Mouse (Mus musculus): Measurements from ENCODE around the gene Ephb3. TPM values are rescaled to one million over a fixed set of nuclear protein-coding genes. Genes with fewer than 3 reads are reported as not detected.
A peak's percentile ranks its signal among the peaks of the same experiment; 100 is the strongest.

The Ephb3 gene
- polyA plus RNA-seq, 1 experiment from 2014 or later: 17.6 TPM

GRCm38 (mm10) chr16:21184697-21185096 lies 19.9 kb upstream of the Ephb3 start:
- Histone ChIP-seq H3K4me3 (ENCODE audit: low read depth, low read length) (no peak overlapping the region), H3K36me3 (ENCODE audit: control insufficient read depth, insufficient read depth, low read length) (no peaks in the 10 kb centered on the region), H3K4me1 (replicated peaks; ENCODE audit: control insufficient read depth, insufficient read depth, low read length) (no peaks in the 10 kb centered on the region), H3K9me3 (ENCODE audit: control insufficient read depth, low read length) (no peaks in the 10 kb centered on the region), H3K4me2 (ENCODE audit: low read length) (no peak overlapping the region), H3K27ac (ENCODE audit: low read depth) (no peak overlapping the region), H3K9ac (ENCODE audit: low read length) (no peak overlapping the region), H3K27me3 (replicated peaks; ENCODE audit: control insufficient read depth, insufficient read depth, low read length) (no peaks in the 10 kb centered on the region)
- no peak for DNase-seq (ENCODE audit: low spot score)
- ATAC-seq (replicated peaks; ENCODE audit: low FRiP score, low TSS enrichment, low read depth): no peak

- no peak for DNase-seq (ENCODE audit: low spot score)
Observed at GRCm38 (mm10) chr16:21187568-21187967, 17.0 kb upstream of the Ephb3 start.

DNA sequence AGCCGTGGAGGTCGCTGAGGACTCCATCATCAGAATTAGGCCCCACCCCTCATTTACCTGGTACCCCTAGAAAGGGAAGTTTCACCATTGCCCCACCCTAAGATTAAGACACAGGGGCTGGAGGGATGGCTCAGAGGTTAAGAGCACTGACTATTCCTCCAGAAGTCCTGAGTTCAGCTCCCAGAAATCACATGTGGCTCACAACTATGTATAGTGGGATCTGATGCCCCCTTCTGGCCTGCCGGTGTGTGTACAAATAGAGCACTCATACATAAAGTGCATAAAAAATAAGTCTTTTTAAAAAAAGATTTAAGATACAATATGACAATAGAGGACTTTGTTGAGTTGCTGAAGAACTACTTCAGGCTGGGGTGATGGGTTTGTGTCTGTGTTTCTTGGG lies 16.2 kb upstream of the Ephb3 start:
- no peak for ATAC-seq (replicated peaks; ENCODE audit: low FRiP score, low TSS enrichment, low read depth)
- 70% methylated on average over 3 of the region's 3 CpGs for WGBS
- H3K9ac ChIP-seq (ENCODE audit: low read length): no peak overlapping the region

More at GRCm38 (mm10) chr16:21187568-21187967, 17.0 kb upstream of the Ephb3 start:
- no peak overlapping the region for H3K4me3 ChIP-seq (ENCODE audit: low read depth, low read length)
- no peaks in the 10 kb centered on the region for H3K27me3 ChIP-seq (replicated peaks; ENCODE audit: control insufficient read depth, insufficient read depth, low read length)
- ATAC-seq (replicated peaks; ENCODE audit: low FRiP score, low TSS enrichment, low read depth): no peak
- no peak overlapping the region for H3K9ac ChIP-seq (ENCODE audit: low read length)
- no peaks in the 10 kb centered on the region for H3K9me3 ChIP-seq (ENCODE audit: control insufficient read depth, low read length)
- H3K4me1 ChIP-seq (replicated peaks; ENCODE audit: control insufficient read depth, insufficient read depth, low read length): no peaks in the 10 kb centered on the region
- no peak overlapping the region for H3K4me2 ChIP-seq (ENCODE audit: low read length)
- 48% methylated on average over 7 of the region's 7 CpGs for WGBS
- no peaks in the 10 kb centered on the region for H3K36me3 ChIP-seq (ENCODE audit: control insufficient read depth, insufficient read depth, low read length)
- no peak overlapping the region for H3K27ac ChIP-seq (ENCODE audit: low read depth)

DNA sequence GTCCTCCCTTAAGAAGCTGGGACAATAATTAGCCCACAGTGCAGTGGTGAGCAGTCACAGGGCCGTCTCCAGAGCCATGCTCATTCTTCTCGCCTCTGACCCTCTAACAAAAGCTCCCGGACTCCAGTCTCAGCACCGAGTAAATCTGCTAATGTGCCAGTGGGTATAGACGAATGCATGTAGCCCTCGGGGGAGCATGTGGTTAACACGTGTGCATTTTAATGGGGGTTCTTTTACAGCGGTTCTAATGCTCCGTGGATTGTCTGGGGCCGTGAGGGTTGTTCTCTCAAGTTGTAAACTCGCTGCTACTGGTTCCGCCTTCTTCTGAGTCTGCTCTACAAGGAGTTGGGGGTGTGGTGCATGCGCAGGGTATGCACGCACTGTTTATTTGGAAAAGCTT lies 13.0 kb upstream of the Ephb3 start:
- H3K9ac ChIP-seq (ENCODE audit: low read length): no peak overlapping the region
- no peaks in the 10 kb centered on the region for H3K9me3 ChIP-seq (ENCODE audit: control insufficient read depth, low read length)
- H3K4me1 ChIP-seq (replicated peaks; ENCODE audit: control insufficient read depth, insufficient read depth, low read length): no peaks in the 10 kb centered on the region
- no peaks in the 10 kb centered on the region for H3K36me3 ChIP-seq (ENCODE audit: control insufficient read depth, insufficient read depth, low read length)
- WGBS: 73% methylated on average over 14 of the region's 14 CpGs
- H3K4me3 ChIP-seq (ENCODE audit: low read depth, low read length): no peak overlapping the region
- no peak overlapping the region for H3K27ac ChIP-seq (ENCODE audit: low read depth)
- DNase-seq (ENCODE audit: low spot score) (no peak), ATAC-seq (replicated peaks; ENCODE audit: low FRiP score, low TSS enrichment, low read depth) (no peak)
- no peak overlapping the region for H3K4me2 ChIP-seq (ENCODE audit: low read length)
- H3K27me3 ChIP-seq (replicated peaks; ENCODE audit: control insufficient read depth, insufficient read depth, low read length): no peaks in the 10 kb centered on the region

More for the DNA sequence above, 16.2 kb upstream of the Ephb3 start:
- no peak for DNase-seq (ENCODE audit: low spot score)
- H3K4me2 ChIP-seq (ENCODE audit: low read length): no peak overlapping the region
- no peaks in the 10 kb centered on the region for H3K4me1 ChIP-seq (replicated peaks; ENCODE audit: control insufficient read depth, insufficient read depth, low read length)
- no peak overlapping the region for H3K27ac ChIP-seq (ENCODE audit: low read depth)
- no peaks in the 10 kb centered on the region for H3K9me3 ChIP-seq (ENCODE audit: control insufficient read depth, low read length)
- H3K36me3 ChIP-seq (ENCODE audit: control insufficient read depth, insufficient read depth, low read length): no peaks in the 10 kb centered on the region
- H3K4me3 ChIP-seq (ENCODE audit: low read depth, low read length): no peak overlapping the region
- no peaks in the 10 kb centered on the region for H3K27me3 ChIP-seq (replicated peaks; ENCODE audit: control insufficient read depth, insufficient read depth, low read length)

GRCm38 (mm10) chr16:21192509-21193354 lies 11.8 kb upstream of the Ephb3 start:
- WGBS: 28% methylated on average over 7 of the region's 7 CpGs
- no peak overlapping the region for H3K4me3 ChIP-seq (ENCODE audit: low read depth, low read length)
- no peaks in the 10 kb centered on the region for H3K9me3 ChIP-seq (ENCODE audit: control insufficient read depth, low read length)
- peak; percentile 61 for ATAC-seq (replicated peaks; ENCODE audit: low FRiP score, low TSS enrichment, low read depth)
- no peaks in the 10 kb centered on the region for H3K36me3 ChIP-seq (ENCODE audit: control insufficient read depth, insufficient read depth, low read length)
- H3K27ac ChIP-seq (ENCODE audit: low read depth): no peak overlapping the region
- no peaks in the 10 kb centered on the region for H3K27me3 ChIP-seq (replicated peaks; ENCODE audit: control insufficient read depth, insufficient read depth, low read length)
- H3K4me1 ChIP-seq (replicated peaks; ENCODE audit: control insufficient read depth, insufficient read depth, low read length): no peaks in the 10 kb centered on the region
- DNase-seq (ENCODE audit: low spot score): peak; percentile 71
- H3K9ac ChIP-seq (ENCODE audit: low read length): no peak overlapping the region
- no peak overlapping the region for H3K4me2 ChIP-seq (ENCODE audit: low read length)

DNA sequence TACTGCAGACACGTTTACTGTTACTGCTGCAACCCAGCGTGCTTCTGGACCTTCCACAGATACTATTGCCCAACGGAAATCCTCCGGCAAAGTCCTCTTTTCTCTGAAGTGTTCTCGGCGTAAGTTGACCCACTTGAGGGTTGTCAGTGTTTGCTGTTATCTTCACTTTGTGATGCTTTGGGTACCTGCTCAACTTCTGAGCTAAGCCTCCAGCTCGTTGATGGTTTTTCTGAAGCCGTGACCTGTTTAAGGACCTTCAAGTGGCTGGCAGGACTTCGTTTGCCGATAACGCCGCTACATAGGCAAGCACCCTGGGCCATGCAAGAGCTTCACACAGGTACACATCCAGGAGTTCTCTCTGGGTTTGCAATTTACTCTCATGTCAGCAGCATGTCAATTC lies 10.4 kb upstream of the Ephb3 start:
- no peaks in the 10 kb centered on the region for H3K36me3 ChIP-seq (ENCODE audit: control insufficient read depth, insufficient read depth, low read length)
- no peak for ATAC-seq (replicated peaks; ENCODE audit: low FRiP score, low TSS enrichment, low read depth)
- WGBS: 84% methylated on average over 12 of the region's 12 CpGs

GRCm38 (mm10) chr16:21195260-21195866 lies 9.2 kb upstream of the Ephb3 start:
- DNase-seq (ENCODE audit: low spot score) (no peak), ATAC-seq (replicated peaks; ENCODE audit: low FRiP score, low TSS enrichment, low read depth) (no peak)
- Histone ChIP-seq H3K27ac (ENCODE audit: low read depth) (no peak overlapping the region), H3K4me3 (ENCODE audit: low read depth, low read length) (no peak overlapping the region), H3K27me3 (replicated peaks; ENCODE audit: control insufficient read depth, insufficient read depth, low read length) (no peaks in the 10 kb centered on the region), H3K4me2 (ENCODE audit: low read length) (no peak overlapping the region), H3K9ac (ENCODE audit: low read length) (no peak overlapping the region), H3K9me3 (ENCODE audit: control insufficient read depth, low read length) (no peaks in the 10 kb centered on the region), H3K4me1 (replicated peaks; ENCODE audit: control insufficient read depth, insufficient read depth, low read length) (no peaks in the 10 kb centered on the region), H3K36me3 (ENCODE audit: control insufficient read depth, insufficient read depth, low read length) (no peaks in the 10 kb centered on the region)
- 76% methylated on average over 8 of the region's 8 CpGs for WGBS

More for the DNA sequence above, 10.4 kb upstream of the Ephb3 start:
- H3K4me2 ChIP-seq (ENCODE audit: low read length): no peak overlapping the region
- H3K9ac ChIP-seq (ENCODE audit: low read length): no peak overlapping the region
- H3K27ac ChIP-seq (ENCODE audit: low read depth): no peak overlapping the region
- H3K9me3 ChIP-seq (ENCODE audit: control insufficient read depth, low read length): no peaks in the 10 kb centered on the region
- no peaks in the 10 kb centered on the region for H3K4me1 ChIP-seq (replicated peaks; ENCODE audit: control insufficient read depth, insufficient read depth, low read length)
- no peak overlapping the region for H3K4me3 ChIP-seq (ENCODE audit: low read depth, low read length)
- no peaks in the 10 kb centered on the region for H3K27me3 ChIP-seq (replicated peaks; ENCODE audit: control insufficient read depth, insufficient read depth, low read length)
- no peak for DNase-seq (ENCODE audit: low spot score)

DNA sequence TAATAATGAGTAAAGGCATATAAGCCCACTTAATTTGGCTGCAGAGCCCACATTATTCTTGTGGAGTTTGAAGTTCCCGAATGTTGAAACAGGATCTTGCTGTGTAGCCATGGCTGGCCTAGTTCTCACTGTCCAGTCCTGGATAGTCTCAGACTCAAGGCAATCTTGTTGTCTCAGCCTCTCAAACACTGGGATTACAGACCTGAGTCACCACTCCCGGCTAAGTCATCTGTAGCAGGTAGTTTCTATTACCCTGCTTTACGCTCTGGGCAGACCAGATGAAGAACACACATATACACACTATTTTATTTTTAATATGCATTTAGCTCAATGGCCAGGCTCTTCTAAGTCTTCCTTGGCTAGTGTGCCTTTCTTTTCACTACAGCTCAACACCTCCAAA lies 8.0 kb upstream of the Ephb3 start:
- Histone ChIP-seq H3K27me3 (replicated peaks; ENCODE audit: control insufficient read depth, insufficient read depth, low read length) (no peaks in the 10 kb centered on the region), H3K4me1 (replicated peaks; ENCODE audit: control insufficient read depth, insufficient read depth, low read length) (no peaks in the 10 kb centered on the region), H3K4me3 (ENCODE audit: low read depth, low read length) (no peak overlapping the region), H3K4me2 (ENCODE audit: low read length) (no peak overlapping the region), H3K27ac (ENCODE audit: low read depth) (no peak overlapping the region), H3K9ac (ENCODE audit: low read length) (no peak overlapping the region), H3K36me3 (ENCODE audit: control insufficient read depth, insufficient read depth, low read length) (no peaks in the 10 kb centered on the region), H3K9me3 (ENCODE audit: control insufficient read depth, low read length) (no peaks in the 10 kb centered on the region)
- no peak for DNase-seq (ENCODE audit: low spot score)
- 85% methylated on average over 3 of the region's 3 CpGs for WGBS
- no peak for ATAC-seq (replicated peaks; ENCODE audit: low FRiP score, low TSS enrichment, low read depth)

- WGBS: 80% methylated on average over 4 of the region's 4 CpGs
- no peak for ATAC-seq (replicated peaks; ENCODE audit: low FRiP score, low TSS enrichment, low read depth)
- Histone ChIP-seq H3K4me3 (ENCODE audit: low read depth, low read length) (no peak overlapping the region), H3K9ac (ENCODE audit: low read length) (no peak overlapping the region), H3K36me3 (ENCODE audit: control insufficient read depth, insufficient read depth, low read length) (no peaks in the 10 kb centered on the region), H3K27me3 (replicated peaks; ENCODE audit: control insufficient read depth, insufficient read depth, low read length) (no peaks in the 10 kb centered on the region), H3K4me2 (ENCODE audit: low read length) (no peak overlapping the region), H3K9me3 (ENCODE audit: control insufficient read depth, low read length) (no peaks in the 10 kb centered on the region), H3K4me1 (replicated peaks; ENCODE audit: control insufficient read depth, insufficient read depth, low read length) (no peaks in the 10 kb centered on the region), H3K27ac (ENCODE audit: low read depth) (no peak overlapping the region)
- DNase-seq (ENCODE audit: low spot score): no peak
Observed at GRCm38 (mm10) chr16:21197542-21197941, 7.0 kb upstream of the Ephb3 start.

Data from intestine, embryonic 14.5 days (tissue).